Mouse (Mus musculus) G1E (cell line): Measurements from ENCODE around the gene Ap2a2.

Source experiments
- CTCF ChIP-seq: IDR thresholded peaks from 2 replicates; pipeline ENCODE4 v1.5.1; 2012; ENCODE audit warnings: low read depth, low read length, inconsistent platforms, mixed read lengths
- GATA2 ChIP-seq: IDR thresholded peaks from 2 replicates; pipeline ENCODE4 v1.6.1; 2012; ENCODE audit warnings: low read depth, low read length, inconsistent platforms, borderline replicate concordance
- TAL1 ChIP-seq: conservative IDR thresholded peaks from 2 replicates; pipeline ENCODE4 v1.6.1; 2012; ENCODE audit warnings: low read depth, low read length, inconsistent platforms, mixed read lengths

- no peak for TF ChIP-seq CTCF
- no peak for TF ChIP-seq GATA2
- TF ChIP-seq TAL1, result no peak
Observed at GRCm38 (mm10) chr7:141662223-141662622, 100.2 kb downstream of the Ap2a2 start.
